Mouse (Mus musculus): Measurements from ENCODE around the gene Trpv5. TPM values are rescaled to one million over a fixed set of nuclear protein-coding genes. Genes with fewer than 3 reads are reported as not detected.

Gene Trpv5
- total RNA-seq, 2 experiments from 2014 or later = not detected

- Histone ChIP-seq H3K4me3 (no peak overlapping the region), H3K27ac (no peak overlapping the region)
- TF ChIP-seq CTCF (conservative IDR thresholded peaks at IDR 0.05) = no peak
- DNase-seq (ENCODE audit: low spot score in 2 of 2) = no peak
These were observed 45.4 kb downstream of the Trpv5 start for GRCm38 (mm10) chr6:41635211-41635610.

DNA sequence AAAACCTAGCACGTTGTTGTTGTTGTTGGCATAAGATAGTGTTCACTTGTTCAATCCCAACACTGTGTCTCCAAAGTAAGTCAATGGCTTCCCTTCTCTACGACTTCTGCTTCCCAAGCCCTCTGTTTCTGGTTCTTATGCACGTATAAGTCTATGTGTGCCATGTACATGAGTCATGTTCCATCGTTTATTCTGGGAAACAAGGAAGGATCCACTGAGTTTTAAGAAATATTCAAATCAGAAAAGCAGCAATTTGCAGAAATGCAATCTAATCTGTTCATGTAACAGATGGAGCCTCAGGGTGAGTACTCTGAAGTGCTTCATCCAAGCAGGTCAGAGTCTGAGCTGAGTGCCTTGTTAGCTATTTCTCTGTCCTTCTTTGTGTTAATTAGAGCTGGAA lies 49.0 kb downstream of the Trpv5 start:
- peak in 1 of 2 experiments; percentile 16 for DNase-seq (ENCODE audit: low spot score in 2 of 2)
- TF ChIP-seq CTCF (conservative IDR thresholded peaks at IDR 0.05) = no peak
- Histone ChIP-seq H3K4me3 (no peak overlapping the region), H3K27ac (0 out of 2 replicates have a peak overlapping the region, but pooled peaks have one; percentile 43)

DNA sequence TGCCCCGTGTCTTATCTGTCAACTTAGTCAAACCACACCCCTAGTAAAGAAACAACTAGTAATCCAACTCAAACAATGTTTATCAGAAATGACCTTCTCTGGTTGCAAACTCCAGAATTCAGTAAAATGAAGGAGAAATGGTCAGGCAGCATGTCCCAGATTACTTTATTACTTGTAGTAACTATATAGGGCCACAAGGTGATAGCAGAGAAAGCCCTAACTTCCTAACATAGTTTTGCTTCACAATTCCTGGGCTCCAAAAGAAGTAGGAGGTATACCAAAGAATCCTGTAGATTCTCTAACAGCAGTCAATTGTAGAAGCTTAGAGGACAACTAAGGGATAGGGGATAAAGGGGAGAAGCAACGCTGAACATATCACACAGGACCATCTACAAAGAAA lies 49.8 kb downstream of the Trpv5 start:
- peak; percentile 46 for TF ChIP-seq CTCF (conservative IDR thresholded peaks at IDR 0.05)

GRCm38 (mm10) chr6:41628180-41628579 lies 52.4 kb downstream of the Trpv5 start:
- no peak for DNase-seq (ENCODE audit: low spot score in 2 of 2)
- Histone ChIP-seq H3K27ac (no peak overlapping the region), H3K4me3 (no peak overlapping the region)
- TF ChIP-seq CTCF (conservative IDR thresholded peaks at IDR 0.05) = no peak

More for the DNA sequence above, 49.8 kb downstream of the Trpv5 start:
- DNase-seq (ENCODE audit: low spot score in 2 of 2) = no peak
- H3K27ac ChIP-seq = no peak overlapping the region
- no peak overlapping the region for H3K4me3 ChIP-seq

- DNase-seq (ENCODE audit: low spot score in 2 of 2) = no peak
- no peak overlapping the region for H3K4me3 ChIP-seq
- peak; percentile 75 for TF ChIP-seq CTCF (conservative IDR thresholded peaks at IDR 0.05)
- no peak overlapping the region for H3K27ac ChIP-seq
These were observed 57.9 kb downstream of the Trpv5 start for GRCm38 (mm10) chr6:41622661-41623060.

DNA sequence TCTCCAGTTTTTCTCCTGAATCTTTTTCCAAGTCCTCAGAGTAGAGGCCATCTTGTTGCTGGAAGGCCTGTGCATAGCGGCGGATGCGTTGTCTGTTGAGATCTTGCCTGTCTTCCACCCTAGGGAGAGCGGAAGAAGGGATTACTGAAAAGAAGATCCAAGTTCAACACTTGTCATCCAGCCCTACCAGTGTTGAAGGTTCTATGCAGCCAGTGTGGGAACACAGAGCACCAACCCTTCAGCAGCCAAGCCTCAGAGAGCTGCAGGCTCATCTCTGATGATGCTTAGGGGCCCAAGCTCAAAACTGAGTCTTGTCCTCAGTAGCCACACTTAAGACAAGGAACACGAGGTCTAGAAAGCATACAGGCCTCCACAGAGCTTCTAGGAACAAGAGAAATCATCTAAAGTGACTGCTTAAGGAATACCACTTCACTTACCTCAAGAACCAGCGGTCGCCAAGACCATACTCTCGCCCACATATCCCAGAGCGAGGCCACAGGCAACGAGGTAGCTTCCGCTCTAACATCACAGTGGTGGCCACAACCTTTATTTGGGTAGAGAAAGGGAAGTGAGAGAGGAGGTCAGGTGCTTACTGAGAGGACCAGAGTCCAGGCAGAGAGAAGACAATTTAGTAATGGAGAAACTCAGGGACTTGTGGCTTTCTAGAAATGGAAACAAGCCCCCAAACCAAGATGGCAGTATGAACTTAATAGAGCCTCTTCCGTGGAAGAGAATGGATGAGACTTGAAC lies 59.2 kb downstream of the Trpv5 start:
- no peak for TF ChIP-seq CTCF (conservative IDR thresholded peaks at IDR 0.05)
- DNase-seq (ENCODE audit: low spot score in 2 of 2) = no peak
- Histone ChIP-seq H3K27ac (no peak overlapping the region), H3K4me3 (no peak overlapping the region)

GRCm38 (mm10) chr6:41620173-41620798 lies 60.3 kb downstream of the Trpv5 start:
- no peak for DNase-seq (ENCODE audit: low spot score in 2 of 2)
- Histone ChIP-seq H3K27ac (no peak overlapping the region), H3K4me3 (no peak overlapping the region)
- no peak for TF ChIP-seq CTCF (conservative IDR thresholded peaks at IDR 0.05)

DNA sequence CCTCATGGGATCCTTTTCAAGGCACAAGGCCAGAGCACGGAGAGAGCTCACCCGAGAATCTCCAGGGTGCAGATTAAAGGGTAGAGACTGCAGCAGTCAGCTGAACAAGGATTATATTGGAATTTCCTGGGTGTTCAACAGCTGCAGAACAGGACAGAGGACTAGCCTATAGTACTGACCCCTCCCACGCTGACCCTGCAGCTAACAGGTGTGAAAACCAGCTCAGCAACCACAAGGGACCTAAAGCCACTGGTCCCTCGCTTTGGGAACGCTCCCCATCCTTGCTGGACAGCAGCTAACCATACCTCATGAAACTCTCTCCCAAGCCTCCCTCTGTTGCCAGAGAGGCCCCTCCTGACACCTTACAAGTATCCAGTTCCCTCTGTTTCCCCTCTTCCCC lies 72.9 kb downstream of the Trpv5 start:
- Histone ChIP-seq H3K4me3 (no peak overlapping the region), H3K27ac (no peak overlapping the region)
- TF ChIP-seq CTCF (conservative IDR thresholded peaks at IDR 0.05) = no peak
- no peak for DNase-seq (ENCODE audit: low spot score in 2 of 2)

DNA sequence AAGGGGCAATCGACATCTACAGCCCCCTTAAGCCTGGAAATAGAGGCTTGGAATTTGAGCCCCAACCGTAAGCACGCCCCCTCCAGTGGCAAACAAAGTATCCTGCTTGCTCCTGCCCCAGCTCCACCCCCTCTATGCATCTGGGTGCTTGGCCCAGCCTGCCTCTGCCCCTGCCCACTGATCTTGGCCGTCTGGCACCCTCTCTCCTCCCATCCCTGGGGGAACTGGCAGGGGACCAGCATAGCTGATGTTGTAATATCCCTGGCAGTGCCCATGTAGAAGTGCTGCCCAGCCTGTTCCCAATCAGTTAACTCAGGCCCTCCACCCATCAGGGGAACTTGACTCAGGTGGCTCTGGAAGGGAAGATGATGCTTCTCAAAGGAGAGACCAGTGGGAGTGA lies 74.4 kb downstream of the Trpv5 start:
- Histone ChIP-seq H3K27ac (peak overlapping the region; percentile 82), H3K4me3 (peak overlapping the region; percentile 81)
- DNase-seq (ENCODE audit: low spot score in 2 of 2) = peak; percentile 38 to 68
- no peak for TF ChIP-seq CTCF (conservative IDR thresholded peaks at IDR 0.05)

- no peak for DNase-seq (ENCODE audit: low spot score in 2 of 2)
- peak overlapping the region; percentile 82 for H3K27ac ChIP-seq
These were observed 74.8 kb downstream of the Trpv5 start for GRCm38 (mm10) chr6:41605794-41606104.

DNA sequence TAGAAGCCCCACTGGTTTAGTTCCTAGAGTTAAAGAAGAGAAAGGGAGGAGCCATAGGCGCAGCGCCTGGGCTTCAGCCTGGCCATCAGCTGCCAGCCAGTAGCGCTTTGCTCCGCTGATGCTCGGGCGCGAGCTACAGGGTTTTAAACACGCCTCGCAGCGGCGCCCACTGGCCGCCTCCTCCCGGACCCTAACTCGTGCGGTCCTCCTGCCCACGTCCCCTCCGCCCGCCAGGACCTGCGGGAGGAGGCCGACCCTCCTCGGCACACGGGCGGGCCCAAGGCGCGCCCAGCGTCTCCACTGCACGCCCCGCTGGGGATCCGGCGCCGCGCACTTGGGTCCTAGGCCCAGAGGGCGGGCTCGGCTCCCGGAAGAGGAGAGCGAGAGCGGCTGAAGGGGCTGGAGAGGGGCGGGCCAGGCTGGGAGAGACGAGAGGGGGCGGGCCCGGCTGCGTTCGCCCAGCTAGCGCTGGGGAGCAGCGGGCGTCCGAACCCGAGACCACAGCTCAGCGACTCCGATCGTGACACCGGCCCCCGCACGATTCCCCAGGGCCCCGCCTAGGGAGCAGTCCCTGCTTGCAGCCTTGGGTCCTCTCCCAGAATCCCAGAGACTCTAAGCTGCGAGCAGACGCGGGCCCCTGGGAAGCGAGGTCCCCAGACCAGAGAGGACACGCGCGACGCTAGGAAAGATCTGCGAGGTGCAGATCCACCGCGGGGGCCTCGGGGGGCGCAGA lies 75.3 kb downstream of the Trpv5 start, which contains the start of gene Ephb6:
TSS of gene Ephb6 (plus strand) at position 422 of the 733 bp plus-strand sequence.
- Histone ChIP-seq H3K4me3 (peak within 1 kb of the TSS; percentile 81), H3K27ac (peak within 1 kb of the TSS; percentile 82)
- no peak for TF ChIP-seq CTCF (conservative IDR thresholded peaks at IDR 0.05)
- DNase-seq (ENCODE audit: low spot score in 2 of 2) = peak; percentile 43 to 49

More at GRCm38 (mm10) chr6:41605794-41606104, 74.8 kb downstream of the Trpv5 start:
- H3K4me3 ChIP-seq = peak overlapping the region; percentile 81
- TF ChIP-seq CTCF (conservative IDR thresholded peaks at IDR 0.05) = no peak

GRCm38 (mm10) chr6:41604401-41605050 lies 76.0 kb downstream of the Trpv5 start:
- H3K27ac ChIP-seq = peak overlapping the region; percentile 82
- H3K4me3 ChIP-seq = peak overlapping the region; percentile 81
- TF ChIP-seq CTCF (conservative IDR thresholded peaks at IDR 0.05) = peak; percentile 82
- DNase-seq (ENCODE audit: low spot score in 2 of 2) = peak; percentile 55 to 58

Other genes with a start within 250 kb of the Trpv5 start
- gene Gm10334, start 234.6 kb downstream of the Trpv5 start, total RNA-seq (2021) = not detected
- gene Prss1, start 221.8 kb downstream of the Trpv5 start, total RNA-seq (2021) = not detected
- not detected for gene Prss2, start 159.0 kb downstream of the Trpv5 start, total RNA-seq (2021)
- gene Ephb6, start 75.3 kb downstream of the Trpv5 start, total RNA-seq (2021) = 10 to 100 TPM; 74.3 to 77.3 TPM
- under 1 TPM; 0.61 to 0.83 TPM for gene Trpv6, start 44.4 kb downstream of the Trpv5 start, total RNA-seq (2021)
- gene Llcfc1, start 3.7 kb upstream of the Trpv5 start, total RNA-seq (2021) = not detected
- gene Kel, start 23.6 kb upstream of the Trpv5 start, total RNA-seq (2021) = not detected
- gene Olfr459, start 94.4 kb upstream of the Trpv5 start, total RNA-seq (2021) = not detected
- not detected for gene Pip, start 166.8 kb upstream of the Trpv5 start, total RNA-seq (2021)
- not detected for gene Sval2, start 172.2 kb upstream of the Trpv5 start, total RNA-seq (2021)

Data from layer of hippocampus, adult 2 months (tissue).